Mouse (Mus musculus): Measurements from ENCODE around the gene Pgm5. TPM values are rescaled to one million over a fixed set of nuclear protein-coding genes. Genes with fewer than 3 reads are reported as not detected.
"Not testable (repeated sequence)": the region's sequence is repeated elsewhere in the genome, so short reads cannot be mapped to it uniquely, and the experiment has no call there.

The Pgm5 gene
- polyA plus RNA-seq, 1 experiment from 2014 or later, result 7.8 TPM

DNA sequence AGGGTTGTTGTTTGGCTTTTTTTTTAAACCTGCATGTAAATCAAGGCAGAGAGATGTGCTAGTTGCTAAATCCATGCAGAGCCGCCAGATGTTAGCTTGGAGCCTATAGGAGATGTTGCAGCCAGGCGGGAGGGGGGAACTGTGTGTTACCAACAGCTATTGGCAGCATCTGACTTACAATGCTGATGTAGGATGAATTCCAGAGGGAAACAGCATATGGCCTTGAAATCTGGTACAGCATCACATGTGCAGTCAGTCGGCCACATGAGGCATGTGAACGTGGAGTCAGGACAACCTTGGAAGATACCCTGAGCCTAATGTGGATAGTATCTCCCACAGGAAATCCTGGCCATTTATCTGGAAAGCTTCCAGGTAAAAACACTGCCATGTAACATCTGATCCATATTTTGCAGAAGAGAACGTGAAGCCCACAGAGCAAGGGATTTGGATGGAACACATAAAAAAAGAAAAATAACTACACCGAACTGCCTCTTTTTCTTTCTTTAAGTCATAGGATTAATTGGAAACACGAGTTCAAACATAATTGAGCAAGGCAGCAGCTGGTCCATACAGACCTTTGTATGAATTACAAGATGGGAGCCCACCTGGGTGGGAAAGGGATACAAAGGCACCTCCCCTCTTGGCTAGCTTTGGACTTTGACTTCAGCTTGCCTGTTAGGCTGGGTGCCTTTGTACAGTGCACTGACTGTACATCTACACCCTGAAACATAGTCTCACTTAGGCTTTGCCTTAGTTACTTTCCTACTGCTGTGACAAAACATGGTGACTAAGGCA is 145.2 kb downstream of the Pgm5 start:
- Histone ChIP-seq H3K4me2 (ENCODE audit: low read length) (no peak overlapping the region), H3K9ac (ENCODE audit: low read length) (no peak overlapping the region), H3K27ac (replicated peaks in 1 of 2; ENCODE audit: control insufficient read depth in 1 of 2, insufficient read depth in 1 of 2, low read depth in 2 of 2, low read length in 2 of 2) (no peak overlapping the region), H3K4me1 (ENCODE audit: control insufficient read depth in 2 of 2, insufficient read depth in 2 of 2, low read length in 2 of 2) (no peaks in the 10 kb centered on the region), H3K27me3 (ENCODE audit: control insufficient read depth, insufficient read depth, low read length) (no peaks in the 10 kb centered on the region), H3K9me3 (ENCODE audit: control insufficient read depth, low read length) (no peaks in the 10 kb centered on the region), H3K4me3 (ENCODE audit: control insufficient read depth in 1 of 2, insufficient read depth in 1 of 2, low read depth in 1 of 2, low read length in 2 of 2) (no peak overlapping the region), H3K36me3 (ENCODE audit: control insufficient read depth, insufficient read depth, low read length) (0 out of 2 replicates have a peak, but pooled peaks cover 4% of the 10 kb centered on the region)
- ATAC-seq (ENCODE audit: insufficient number of reproducible peaks, insufficient read depth, low FRiP score, low read depth), result no peak
- WGBS, result 83% methylated on average over 7 of the region's 7 CpGs

DNA sequence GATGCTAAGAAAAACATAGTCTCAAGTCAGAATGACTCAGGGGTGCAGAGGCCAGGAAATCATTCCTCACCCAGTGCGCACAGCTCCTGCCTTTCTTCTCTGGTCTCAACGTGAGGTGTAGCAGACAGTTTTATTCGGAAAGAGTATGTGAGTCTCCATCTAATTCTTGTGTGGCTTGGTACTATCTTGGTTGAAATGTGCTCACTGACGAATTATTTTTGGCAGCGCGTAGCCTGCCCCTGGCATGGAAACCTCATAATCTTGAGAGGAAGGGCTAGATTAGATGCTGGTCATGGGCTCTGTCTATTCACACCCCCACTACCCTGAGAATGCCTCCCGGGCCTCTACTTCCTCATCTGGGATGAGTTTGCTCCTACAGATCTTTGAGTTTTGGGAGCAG is 153.6 kb downstream of the Pgm5 start:
- H3K36me3 ChIP-seq (ENCODE audit: control insufficient read depth, insufficient read depth, low read length), result 0 out of 2 replicates have a peak, but pooled peaks cover 4% of the 10 kb centered on the region
- H3K27ac ChIP-seq (replicated peaks in 1 of 2; ENCODE audit: control insufficient read depth in 1 of 2, insufficient read depth in 1 of 2, low read depth in 2 of 2, low read length in 2 of 2), result peak overlapping the region; percentile 72 to 89
- H3K4me2 ChIP-seq (ENCODE audit: low read length), result peak overlapping the region; percentile 14; the same call in 1 of the 2 replicates
- H3K4me1 ChIP-seq (ENCODE audit: control insufficient read depth in 2 of 2, insufficient read depth in 2 of 2, low read length in 2 of 2), result peaks cover 15 to 31% of the 10 kb centered on the region in 2 experiments
- no peak overlapping the region for H3K4me3 ChIP-seq (ENCODE audit: control insufficient read depth in 1 of 2, insufficient read depth in 1 of 2, low read depth in 1 of 2, low read length in 2 of 2)
- ATAC-seq (ENCODE audit: insufficient number of reproducible peaks, insufficient read depth, low FRiP score, low read depth), result peak; percentile 79
- H3K9me3 ChIP-seq (ENCODE audit: control insufficient read depth, low read length), result no peaks in the 10 kb centered on the region
- no peak overlapping the region; the same call in 1 of the 2 replicates for H3K9ac ChIP-seq (ENCODE audit: low read length)
- H3K27me3 ChIP-seq (ENCODE audit: control insufficient read depth, insufficient read depth, low read length), result no peaks in the 10 kb centered on the region
- WGBS, result 5% methylated on average over 7 of the region's 7 CpGs

DNA sequence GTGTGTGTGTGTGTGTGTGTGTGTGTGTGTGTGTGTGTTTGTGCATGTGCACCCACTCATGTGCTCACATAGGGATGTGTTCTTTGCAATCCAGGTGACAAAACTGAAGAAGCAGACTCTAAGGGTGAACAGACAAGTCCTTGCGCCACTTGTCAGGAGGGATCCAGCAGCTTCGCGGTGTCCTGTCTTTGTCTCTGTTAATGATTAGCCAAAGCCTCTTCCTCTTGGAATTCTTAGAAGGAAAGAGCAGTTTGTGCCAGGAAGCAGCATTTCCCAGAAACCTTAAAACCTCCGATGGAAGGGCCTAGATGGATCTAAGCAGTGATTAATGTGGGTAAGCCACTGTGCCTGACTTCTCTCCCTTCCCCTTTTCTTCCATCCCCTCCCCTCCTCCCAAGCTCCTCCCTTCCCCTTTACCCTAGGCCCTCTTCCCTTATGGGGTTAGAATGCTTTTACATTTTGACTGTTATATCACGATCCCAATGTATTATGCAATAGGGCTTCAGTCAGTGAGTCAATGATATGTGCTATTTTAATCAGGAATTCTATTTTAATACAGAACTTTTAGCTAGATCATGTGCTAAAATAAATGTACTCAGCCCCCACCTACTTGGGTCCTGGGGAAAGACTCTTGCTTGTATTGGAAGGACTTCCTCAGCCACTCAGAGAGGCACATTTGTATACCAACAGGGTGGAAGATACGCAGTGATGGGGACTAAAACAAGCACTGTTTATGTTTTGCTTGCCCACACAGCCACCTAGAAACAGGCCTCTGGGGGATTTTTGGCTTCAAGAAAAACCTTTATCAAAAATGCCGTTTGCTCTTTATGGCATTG is 154.4 kb downstream of the Pgm5 start:
- Histone ChIP-seq H3K27ac (replicated peaks in 1 of 2; ENCODE audit: control insufficient read depth in 1 of 2, insufficient read depth in 1 of 2, low read depth in 2 of 2, low read length in 2 of 2) (peak overlapping the region; percentile 72 to 89), H3K9me3 (ENCODE audit: control insufficient read depth, low read length) (no peaks in the 10 kb centered on the region), H3K4me2 (ENCODE audit: low read length) (peak overlapping the region; percentile 14; the same call in 1 of the 2 replicates), H3K9ac (ENCODE audit: low read length) (no peak overlapping the region; the same call in 1 of the 2 replicates), H3K4me3 (ENCODE audit: control insufficient read depth in 1 of 2, insufficient read depth in 1 of 2, low read depth in 1 of 2, low read length in 2 of 2) (no peak overlapping the region), H3K27me3 (ENCODE audit: control insufficient read depth, insufficient read depth, low read length) (no peaks in the 10 kb centered on the region), H3K4me1 (ENCODE audit: control insufficient read depth in 2 of 2, insufficient read depth in 2 of 2, low read length in 2 of 2) (peaks cover 15 to 31% of the 10 kb centered on the region in 2 experiments), H3K36me3 (ENCODE audit: control insufficient read depth, insufficient read depth, low read length) (0 out of 2 replicates have a peak, but pooled peaks cover 4% of the 10 kb centered on the region)
- ATAC-seq (ENCODE audit: insufficient number of reproducible peaks, insufficient read depth, low FRiP score, low read depth), result no peak
- WGBS, result 62% methylated on average over 7 of the region's 7 CpGs

DNA sequence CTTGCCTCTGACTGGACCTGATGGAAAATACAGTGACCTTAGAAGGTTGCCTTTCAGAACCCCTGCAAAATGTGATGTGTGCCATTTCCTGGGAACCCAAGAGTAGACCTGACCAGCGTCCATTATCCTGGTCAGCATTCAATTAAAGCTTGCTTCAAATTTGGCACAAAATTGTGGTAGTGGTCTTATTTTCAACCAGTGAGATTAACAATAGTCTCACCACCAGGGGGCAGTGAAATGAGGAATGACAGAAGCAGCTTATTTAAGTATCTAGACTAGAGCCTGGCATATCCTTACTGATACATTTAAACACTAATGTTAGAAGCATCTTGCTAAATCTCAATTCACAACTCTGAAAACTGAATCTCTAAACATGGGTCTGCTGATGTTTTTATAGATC is 156.3 kb downstream of the Pgm5 start:
- H3K36me3 ChIP-seq (ENCODE audit: control insufficient read depth, insufficient read depth, low read length), result 0 out of 2 replicates have a peak, but pooled peaks cover 4% of the 10 kb centered on the region
- 68% methylated on average over 1 of the region's 1 CpGs for WGBS
- H3K9me3 ChIP-seq (ENCODE audit: control insufficient read depth, low read length), result no peaks in the 10 kb centered on the region
- H3K9ac ChIP-seq (ENCODE audit: low read length), result no peak overlapping the region
- no peak overlapping the region for H3K4me3 ChIP-seq (ENCODE audit: control insufficient read depth in 1 of 2, insufficient read depth in 1 of 2, low read depth in 1 of 2, low read length in 2 of 2)
- H3K4me2 ChIP-seq (ENCODE audit: low read length), result no peak overlapping the region
- H3K4me1 ChIP-seq (ENCODE audit: control insufficient read depth in 2 of 2, insufficient read depth in 2 of 2, low read length in 2 of 2), result peaks cover 16 to 31% of the 10 kb centered on the region in 2 experiments
- H3K27me3 ChIP-seq (ENCODE audit: control insufficient read depth, insufficient read depth, low read length), result no peaks in the 10 kb centered on the region
- ATAC-seq (ENCODE audit: insufficient number of reproducible peaks, insufficient read depth, low FRiP score, low read depth), result no peak
- 0 out of 4 replicates have a peak overlapping the region, but pooled peaks of 1 of the 2 experiments have one; percentile 14 for H3K27ac ChIP-seq (replicated peaks in 1 of 2; ENCODE audit: control insufficient read depth in 1 of 2, insufficient read depth in 1 of 2, low read depth in 2 of 2, low read length in 2 of 2)

DNA sequence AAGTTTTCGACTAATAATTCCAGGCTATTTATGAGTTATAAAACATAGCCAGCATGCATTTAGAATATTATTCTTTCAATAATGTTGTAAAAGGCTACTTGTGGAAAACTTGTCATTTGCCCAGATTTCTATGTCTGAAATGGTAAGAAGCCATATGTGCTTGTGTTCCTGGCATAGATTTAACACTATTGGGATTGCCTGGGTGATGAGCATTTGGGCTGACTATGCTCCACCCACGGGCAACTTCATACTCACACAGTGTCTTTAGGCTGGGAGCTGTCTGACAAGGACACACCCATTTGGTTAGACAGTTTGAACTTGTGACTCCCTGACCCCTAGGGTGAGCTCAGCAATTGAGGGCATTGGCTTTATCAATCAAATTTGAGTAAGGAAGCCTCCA is 157.3 kb downstream of the Pgm5 start:
- ATAC-seq (ENCODE audit: insufficient number of reproducible peaks, insufficient read depth, low FRiP score, low read depth), result no peak
- WGBS, result 79% methylated on average over 2 of the region's 2 CpGs
- H3K36me3 ChIP-seq (ENCODE audit: control insufficient read depth, insufficient read depth, low read length), result 0 out of 2 replicates have a peak, but pooled peaks cover 4% of the 10 kb centered on the region
- no peaks in the 10 kb centered on the region for H3K27me3 ChIP-seq (ENCODE audit: control insufficient read depth, insufficient read depth, low read length)
- H3K4me2 ChIP-seq (ENCODE audit: low read length), result no peak overlapping the region
- H3K9ac ChIP-seq (ENCODE audit: low read length), result no peak overlapping the region
- peaks cover 16 to 31% of the 10 kb centered on the region in 2 experiments for H3K4me1 ChIP-seq (ENCODE audit: control insufficient read depth in 2 of 2, insufficient read depth in 2 of 2, low read length in 2 of 2)
- no peaks in the 10 kb centered on the region for H3K9me3 ChIP-seq (ENCODE audit: control insufficient read depth, low read length)
- H3K4me3 ChIP-seq (ENCODE audit: control insufficient read depth in 1 of 2, insufficient read depth in 1 of 2, low read depth in 1 of 2, low read length in 2 of 2), result no peak overlapping the region
- no peak overlapping the region for H3K27ac ChIP-seq (replicated peaks in 1 of 2; ENCODE audit: control insufficient read depth in 1 of 2, insufficient read depth in 1 of 2, low read depth in 2 of 2, low read length in 2 of 2)

DNA sequence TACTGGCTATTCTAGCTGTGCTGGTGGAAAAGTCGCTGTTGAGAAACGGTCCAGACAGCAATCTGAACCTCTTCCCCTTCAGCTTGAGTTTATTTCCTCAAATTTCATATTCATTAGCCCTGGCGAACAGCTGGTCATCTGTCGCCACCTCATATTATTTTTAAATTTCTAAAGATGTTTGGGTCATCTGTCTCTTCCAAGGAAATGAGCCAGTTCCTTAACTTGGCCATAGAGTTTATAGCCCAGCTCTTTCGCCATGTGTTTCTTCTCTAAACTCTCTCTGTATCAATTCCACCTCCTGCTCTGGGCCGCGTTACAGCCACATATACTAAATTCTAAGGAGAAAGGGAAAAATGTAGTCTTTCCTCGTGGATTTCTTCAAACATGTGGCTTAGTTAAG is 158.0 kb downstream of the Pgm5 start:
- H3K4me1 ChIP-seq (ENCODE audit: control insufficient read depth in 2 of 2, insufficient read depth in 2 of 2, low read length in 2 of 2), result peaks cover 16 to 33% of the 10 kb centered on the region in 2 experiments
- no peak overlapping the region for H3K4me3 ChIP-seq (ENCODE audit: control insufficient read depth in 1 of 2, insufficient read depth in 1 of 2, low read depth in 1 of 2, low read length in 2 of 2)
- H3K4me2 ChIP-seq (ENCODE audit: low read length), result no peak overlapping the region
- no peak overlapping the region for H3K27ac ChIP-seq (replicated peaks in 1 of 2; ENCODE audit: control insufficient read depth in 1 of 2, insufficient read depth in 1 of 2, low read depth in 2 of 2, low read length in 2 of 2)
- H3K27me3 ChIP-seq (ENCODE audit: control insufficient read depth, insufficient read depth, low read length), result no peaks in the 10 kb centered on the region
- 0 out of 2 replicates have a peak, but pooled peaks cover 4% of the 10 kb centered on the region for H3K36me3 ChIP-seq (ENCODE audit: control insufficient read depth, insufficient read depth, low read length)
- no peak for ATAC-seq (ENCODE audit: insufficient number of reproducible peaks, insufficient read depth, low FRiP score, low read depth)
- 75% methylated on average over 8 of the region's 8 CpGs for WGBS
- H3K9ac ChIP-seq (ENCODE audit: low read length), result no peak overlapping the region
- H3K9me3 ChIP-seq (ENCODE audit: control insufficient read depth, low read length), result no peaks in the 10 kb centered on the region

DNA sequence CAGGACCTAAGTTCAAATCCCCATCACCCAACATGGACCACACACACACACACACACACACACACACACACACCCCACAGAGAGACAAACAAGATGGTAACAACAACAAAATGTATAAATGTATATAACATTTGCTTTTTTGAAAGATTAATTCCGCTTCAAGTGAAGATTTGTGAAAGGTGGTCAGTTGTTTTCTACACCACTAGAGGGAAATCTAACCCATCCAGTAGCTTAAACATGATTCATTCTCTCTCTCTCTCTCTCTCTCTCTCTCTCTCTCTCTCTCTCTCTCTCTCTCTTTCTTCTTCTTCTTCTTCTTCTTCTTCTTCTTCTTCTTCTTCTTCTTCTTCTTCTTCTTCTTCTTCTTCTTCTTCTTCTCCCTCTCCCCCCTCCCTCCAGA is 158.5 kb downstream of the Pgm5 start:
- H3K9ac ChIP-seq (ENCODE audit: low read length); H3K4me3 ChIP-seq (ENCODE audit: control insufficient read depth in 1 of 2, insufficient read depth in 1 of 2, low read depth in 1 of 2, low read length in 2 of 2); H3K27ac ChIP-seq (replicated peaks in 1 of 2; ENCODE audit: control insufficient read depth in 1 of 2, insufficient read depth in 1 of 2, low read depth in 2 of 2, low read length in 2 of 2): not testable (repeated sequence)

More for the DNA sequence above, 158.5 kb downstream of the Pgm5 start:
- not testable (repeated sequence) for H3K36me3 ChIP-seq (ENCODE audit: control insufficient read depth, insufficient read depth, low read length); H3K9me3 ChIP-seq (ENCODE audit: control insufficient read depth, low read length); ATAC-seq (ENCODE audit: insufficient number of reproducible peaks, insufficient read depth, low FRiP score, low read depth); H3K4me2 ChIP-seq (ENCODE audit: low read length); H3K27me3 ChIP-seq (ENCODE audit: control insufficient read depth, insufficient read depth, low read length)
- 58% methylated on average over 1 of the region's 1 CpGs for WGBS
- peaks cover 12 to 30% of the 10 kb centered on the region in 2 experiments for H3K4me1 ChIP-seq (ENCODE audit: control insufficient read depth in 2 of 2, insufficient read depth in 2 of 2, low read length in 2 of 2)

All from heart, embryonic 14.5 days (tissue).